Mouse (Mus musculus) embryonic facial prominence, embryonic 12.5 days (tissue): ENCODE measurements around the gene Sap18b. TPM values are rescaled to one million over a fixed set of nuclear protein-coding genes. Genes with fewer than 3 reads are reported as not detected.

Experiments
- ATAC-seq: fragments of 200-750 bp; cut with Nextera tagmentation; 2 replicates; pipeline ENCODE4 v1.8.0; 2017; ENCODE audit not compliant: insufficient number of reproducible peaks, insufficient read depth, low FRiP score, low TSS enrichment
- H3K27ac ChIP-seq: fragments of 300-500 bp; sonication (generic); 2 replicates; pipeline ENCODE4 v1.5.1; 2016; ENCODE audit warnings: mild to moderate bottlenecking
- H3K27me3 ChIP-seq: fragments of 300-500 bp; sonication (generic); 2 replicates; pipeline ENCODE4 v1.6.1; 2016; ENCODE audit warnings: mild to moderate bottlenecking, moderate library complexity
- H3K36me3 ChIP-seq: fragments of 300-500 bp; sonication (generic); 2 replicates; pipeline ENCODE4 v1.6.1; 2016; ENCODE audit warnings: mild to moderate bottlenecking
- H3K4me1 ChIP-seq: fragments of 300-500 bp; sonication (generic); 2 replicates; pipeline ENCODE4 v1.6.1; 2016
- H3K4me2 ChIP-seq: fragments of 300-500 bp; sonication (generic); replicated peaks from 2 replicates; pipeline ENCODE4 v1.6.1; 2016; ENCODE audit warnings: mild to moderate bottlenecking, moderate library complexity
- H3K4me3 ChIP-seq: fragments of 300-500 bp; sonication (generic); 2 replicates; pipeline ENCODE4 v1.5.1; 2016; ENCODE audit warnings: mild to moderate bottlenecking
- H3K9ac ChIP-seq: fragments of 300-500 bp; sonication (generic); 2 replicates; pipeline ENCODE4 v1.6.1; 2016; ENCODE audit warnings: mild to moderate bottlenecking, moderate library complexity
- H3K9me3 ChIP-seq: fragments of 300-500 bp; sonication (generic); 2 replicates; pipeline ENCODE4 v1.6.1; 2016; ENCODE audit warnings: mild to moderate bottlenecking, moderate library complexity
- WGBS: fragments of 180-500 bp; shearing (Covaris S2); methylation state at CpG from one replicate; pipeline ENCODE4 v1.1.7; 2016; 5-methylcytosine and 5-hydroxymethylcytosine counted together
- polyA plus RNA-seq: library from polyadenylated mRNA; unstranded; fragments of >200 nt; fragmentation: Nextera tagmentation; extraction: Ambion mirVana; gene quantifications from 2 replicates; pipeline ENCODE4 v1.2.1, GENCODE M21; 2016

Sap18b gene
- polyA plus RNA-seq, 1 experiment from 2014 or later, result 387 TPM

DNA sequence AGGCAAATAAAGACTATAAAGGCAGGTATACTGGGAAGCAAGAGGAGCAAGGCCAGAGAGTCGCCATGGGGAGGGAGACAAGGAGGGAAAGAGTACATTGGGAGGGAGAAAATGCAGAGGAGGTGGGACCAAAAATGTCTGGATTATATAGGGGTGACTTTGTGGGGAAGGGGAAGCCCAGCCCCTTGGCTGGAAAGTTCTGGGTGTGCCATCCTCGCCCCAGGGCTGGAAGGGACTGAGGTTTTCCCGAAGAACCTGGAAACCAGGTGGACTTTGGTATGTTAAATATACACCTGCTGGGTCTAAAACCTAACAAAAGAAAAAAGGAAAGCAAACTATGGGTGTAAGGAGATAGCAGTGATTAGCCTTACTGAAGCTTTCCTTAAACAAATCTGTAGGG lies 5.0 kb downstream of the Sap18b start:
- WGBS, result 74% methylated on average over 3 of the region's 3 CpGs
- H3K4me3 ChIP-seq, result no peak overlapping the region

GRCm38 (mm10) chr8:95832603-95833434 lies 7.7 kb downstream of the Sap18b start:
- Histone ChIP-seq H3K4me3 (peak overlapping the region; percentile 39), H3K4me1 (peaks cover 12% of the 10 kb centered on the region), H3K27me3 (no peaks in the 10 kb centered on the region), H3K9me3 (no peaks in the 10 kb centered on the region), H3K36me3 (no peaks in the 10 kb centered on the region; the same call in 1 of the 2 replicates), H3K4me2 (peak overlapping the region; percentile 54), H3K27ac (no peak overlapping the region), H3K9ac (0 out of 2 replicates have a peak overlapping the region, but pooled peaks have one; percentile 42)
- 0 out of 2 replicates have a peak, but pooled peaks have one; percentile 57 for ATAC-seq
- WGBS, result 15% methylated on average over 16 of the region's 16 CpGs

More for the DNA sequence above, 5.0 kb downstream of the Sap18b start:
- ATAC-seq, result no peak
- Histone ChIP-seq H3K4me2 (no peak overlapping the region), H3K9me3 (no peaks in the 10 kb centered on the region), H3K27me3 (no peaks in the 10 kb centered on the region), H3K4me1 (peaks cover 12% of the 10 kb centered on the region), H3K9ac (no peak overlapping the region), H3K36me3 (no peaks in the 10 kb centered on the region), H3K27ac (no peak overlapping the region)

- no peaks in the 10 kb centered on the region for H3K9me3 ChIP-seq
- peaks cover 12% of the 10 kb centered on the region for H3K4me1 ChIP-seq
- peak overlapping the region; percentile 39 for H3K4me3 ChIP-seq
- no peaks in the 10 kb centered on the region; the same call in 1 of the 2 replicates for H3K36me3 ChIP-seq
- no peak overlapping the region for H3K27ac ChIP-seq
- H3K4me2 ChIP-seq, result peak overlapping the region; percentile 54
- H3K27me3 ChIP-seq, result no peaks in the 10 kb centered on the region
- peak overlapping the region; percentile 42; the same call in 1 of the 2 replicates for H3K9ac ChIP-seq
- peak; percentile 49; the same call in 1 of the 2 replicates for ATAC-seq
- WGBS, result 1% methylated on average over 16 of the region's 16 CpGs
Observed at GRCm38 (mm10) chr8:95833435-95833984, 8.4 kb downstream of the Sap18b start.

DNA sequence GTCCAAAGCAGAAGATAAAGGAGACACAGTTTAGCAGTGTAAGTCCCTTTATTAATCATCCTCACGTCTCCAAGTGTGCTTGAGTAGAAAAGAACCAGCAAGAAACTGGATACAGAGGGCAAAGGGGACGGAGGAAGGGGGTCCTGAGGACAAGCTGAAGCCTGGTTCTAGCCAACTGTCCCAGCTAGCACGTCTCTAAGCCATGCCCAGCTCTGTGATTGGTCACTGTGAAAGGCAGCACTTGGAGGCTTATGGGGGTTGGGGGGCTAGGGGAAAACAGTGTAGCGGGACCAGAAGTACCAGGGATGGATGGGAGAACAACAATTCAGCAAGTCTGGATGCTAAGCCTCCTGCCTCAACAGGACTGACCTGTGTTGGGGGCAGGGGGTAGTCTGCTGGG lies 10.7 kb downstream of the Sap18b start:
- no peak for ATAC-seq
- Histone ChIP-seq H3K27ac (no peak overlapping the region), H3K9ac (no peak overlapping the region), H3K4me2 (no peak overlapping the region), H3K9me3 (no peaks in the 10 kb centered on the region), H3K27me3 (no peaks in the 10 kb centered on the region), H3K36me3 (peaks cover 6% of the 10 kb centered on the region; the same call in 1 of the 2 replicates), H3K4me1 (peaks cover 12% of the 10 kb centered on the region), H3K4me3 (no peak overlapping the region)
- 72% methylated on average over 4 of the region's 4 CpGs for WGBS

- no peaks in the 10 kb centered on the region for H3K9me3 ChIP-seq
- no peaks in the 10 kb centered on the region for H3K27me3 ChIP-seq
- no peak for ATAC-seq
- no peak overlapping the region for H3K4me2 ChIP-seq
- H3K9ac ChIP-seq, result no peak overlapping the region
- WGBS, result 90% methylated on average over 10 of the region's 10 CpGs
- H3K4me3 ChIP-seq, result no peak overlapping the region
- H3K4me1 ChIP-seq, result peaks cover 12% of the 10 kb centered on the region
- peaks cover 18% of the 10 kb centered on the region; the same call in 1 of the 2 replicates for H3K36me3 ChIP-seq
- H3K27ac ChIP-seq, result no peak overlapping the region
Observed at GRCm38 (mm10) chr8:95837266-95837665, 12.1 kb downstream of the Sap18b start.

DNA sequence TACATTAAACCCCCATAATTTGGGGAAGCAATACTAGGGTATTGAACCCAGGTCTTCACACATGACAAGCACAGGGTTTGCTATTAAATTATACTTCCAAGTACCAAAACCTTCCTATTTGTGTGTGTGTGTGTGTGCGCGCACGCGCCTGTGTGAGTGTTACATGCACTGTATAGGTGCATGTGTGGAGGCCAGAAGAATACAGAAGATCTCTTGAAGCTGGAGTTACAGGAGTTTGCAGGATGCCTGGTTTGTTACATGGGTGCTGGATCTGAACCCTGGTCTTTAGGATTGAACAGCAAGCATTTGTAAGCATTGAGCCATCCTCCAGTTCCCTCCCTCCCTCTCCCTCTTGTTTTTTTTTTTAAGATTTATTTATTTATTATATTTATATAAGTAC lies 14.1 kb downstream of the Sap18b start:
- Histone ChIP-seq H3K4me3 (no peak overlapping the region), H3K9me3 (no peaks in the 10 kb centered on the region), H3K4me2 (no peak overlapping the region), H3K27me3 (no peaks in the 10 kb centered on the region), H3K27ac (no peak overlapping the region), H3K4me1 (no peaks in the 10 kb centered on the region), H3K9ac (no peak overlapping the region), H3K36me3 (peaks cover 35% of the 10 kb centered on the region)
- 94% methylated on average over 4 of the region's 4 CpGs for WGBS
- ATAC-seq, result no peak

GRCm38 (mm10) chr8:95841436-95841835 lies 16.3 kb downstream of the Sap18b start:
- Histone ChIP-seq H3K27ac (no peak overlapping the region), H3K36me3 (peaks cover 44% of the 10 kb centered on the region), H3K9ac (no peak overlapping the region), H3K4me3 (no peak overlapping the region), H3K9me3 (no peaks in the 10 kb centered on the region), H3K4me1 (no peaks in the 10 kb centered on the region), H3K27me3 (no peaks in the 10 kb centered on the region), H3K4me2 (no peak overlapping the region)
- 93% methylated on average over 15 of the region's 15 CpGs for WGBS
- ATAC-seq, result no peak

DNA sequence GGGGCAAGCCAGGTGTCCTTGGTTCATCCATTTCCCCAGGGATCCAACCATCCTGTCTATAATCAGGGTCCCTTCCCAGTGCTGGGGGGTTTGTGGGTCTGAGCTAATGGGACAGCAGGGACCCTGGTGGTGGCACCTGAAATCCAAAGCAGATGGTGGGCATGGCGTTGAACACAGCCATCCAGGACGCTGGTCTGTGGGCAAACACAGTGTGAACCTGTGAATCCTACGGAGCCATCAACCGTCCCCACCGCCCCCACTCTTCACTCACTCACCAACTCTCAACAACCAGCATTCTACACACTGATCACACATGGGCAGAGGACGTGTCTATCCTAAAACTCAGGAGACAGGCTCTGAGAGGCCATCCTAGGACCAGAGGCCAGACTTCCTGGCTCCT lies 18.8 kb downstream of the Sap18b start:
- Histone ChIP-seq H3K36me3 (peaks cover 51% of the 10 kb centered on the region), H3K27ac (no peak overlapping the region), H3K9ac (no peak overlapping the region), H3K4me3 (no peak overlapping the region), H3K27me3 (no peaks in the 10 kb centered on the region), H3K9me3 (no peaks in the 10 kb centered on the region), H3K4me1 (no peaks in the 10 kb centered on the region), H3K4me2 (no peak overlapping the region)
- WGBS, result 95% methylated on average over 6 of the region's 6 CpGs
- ATAC-seq, result no peak

- Histone ChIP-seq H3K36me3 (peaks cover 47% of the 10 kb centered on the region), H3K4me3 (no peak overlapping the region), H3K27me3 (no peaks in the 10 kb centered on the region), H3K4me1 (no peaks in the 10 kb centered on the region), H3K27ac (no peak overlapping the region), H3K9me3 (no peaks in the 10 kb centered on the region), H3K9ac (no peak overlapping the region), H3K4me2 (no peak overlapping the region)
- 92% methylated on average over 7 of the region's 7 CpGs for WGBS
- ATAC-seq, result no peak
Observed at GRCm38 (mm10) chr8:95845026-95845425, 19.9 kb downstream of the Sap18b start.

GRCm38 (mm10) chr8:95848061-95848551 lies 23.0 kb downstream of the Sap18b start:
- peaks cover 8% of the 10 kb centered on the region for H3K4me1 ChIP-seq
- no peaks in the 10 kb centered on the region for H3K27me3 ChIP-seq
- H3K4me2 ChIP-seq, result no peak overlapping the region
- no peak overlapping the region for H3K4me3 ChIP-seq
- H3K9me3 ChIP-seq, result no peaks in the 10 kb centered on the region
- no peak overlapping the region for H3K9ac ChIP-seq
- H3K36me3 ChIP-seq, result peaks cover 28% of the 10 kb centered on the region
- no peak for ATAC-seq
- H3K27ac ChIP-seq, result no peak overlapping the region
- 83% methylated on average over 24 of the region's 24 CpGs for WGBS

GRCm38 (mm10) chr8:95848734-95849464 lies 23.8 kb downstream of the Sap18b start:
- 88% methylated on average over 19 of the region's 19 CpGs for WGBS
- H3K4me2 ChIP-seq, result no peak overlapping the region
- H3K9ac ChIP-seq, result no peak overlapping the region
- H3K4me3 ChIP-seq, result no peak overlapping the region
- H3K36me3 ChIP-seq, result peaks cover 20% of the 10 kb centered on the region
- H3K4me1 ChIP-seq, result peaks cover 8% of the 10 kb centered on the region
- H3K27me3 ChIP-seq, result no peaks in the 10 kb centered on the region
- H3K27ac ChIP-seq, result no peak overlapping the region
- ATAC-seq, result no peak
- no peaks in the 10 kb centered on the region for H3K9me3 ChIP-seq
